Mouse (Mus musculus) lung, adult 2 months (tissue): ENCODE results near the gene Mcat.

ENCODE experiments used
- CTCF ChIP-seq: fragments of 200-500 bp; IDR thresholded peaks from 2 replicates; pipeline ENCODE4 v1.5.1; 2011; ENCODE audit warnings: mild to moderate bottlenecking, low read length, control low read depth; ENCODE audit not compliant: insufficient read depth
- POLR2A ChIP-seq: fragments of 200-500 bp; IDR thresholded peaks from 2 replicates; pipeline ENCODE4 v1.6.1; 2011; ENCODE audit warnings: low read depth, mild to moderate bottlenecking, control low read depth, low read length, borderline replicate concordance; ENCODE audit errors: extremely low read depth

- no peak for TF ChIP-seq CTCF
- no peak for TF ChIP-seq POLR2A
Observed at GRCm38 (mm10) chr15:83601185-83601584, 37.6 kb upstream of the Mcat start.
